In genomic region chr1:170657228-170657521, GRCm38 (mm10) we compare ENCODE assay signal across 24 mouse cellular contexts. TPM values are rescaled to one million over a fixed set of nuclear protein-coding genes. Genes with fewer than 3 reads are reported as not detected.
DNase-seq lines count a peak whose midpoint lies in the region; ATAC-seq and TF ChIP-seq lines count a peak whose summit lies in the region.
"Had no signal": no experiment of that assay in that cellular context is flagged by ENCODE, and none has a peak within 500 bp of the region (broad histone marks: within the 10 kb centered on the region; RNA-seq: fewer than 3 reads in every experiment).

No protein-coding gene starts in this region.

- TF ChIP-seq EP300 in liver, postnatal 0 days (IDR thresholded peaks at IDR 0.05; ENCODE audit: low read depth) = no peak

- peaks cover 28% of the 10 kb centered on the region for H3K4me1 ChIP-seq in forebrain, embryonic 15.5 days
- H3K4me1 ChIP-seq in forebrain, postnatal 0 days (ENCODE audit: insufficient read depth) = peaks cover 6% of the 10 kb centered on the region; the same call in 1 of the 2 replicates
- no peaks in the 10 kb centered on the region for H3K4me1 ChIP-seq in intestine, embryonic 15.5 days (replicated peaks)
- H3K4me1 ChIP-seq in intestine, postnatal 0 days (replicated peaks; ENCODE audit: control insufficient read depth, insufficient read depth, low read length) = no peaks in the 10 kb centered on the region
- peaks cover 28% of the 10 kb centered on the region for H3K4me1 ChIP-seq in embryonic facial prominence, embryonic 10.5 days
- no peaks in the 10 kb centered on the region for H3K4me1 ChIP-seq in liver, postnatal 0 days (ENCODE audit: insufficient read depth)

- no peaks in the 10 kb centered on the region for H3K79me2 ChIP-seq in myocyte (ENCODE audit: control insufficient read depth, insufficient read depth)

- H3K36me3 ChIP-seq in forebrain, embryonic 15.5 days = no peaks in the 10 kb centered on the region
- H3K36me3 ChIP-seq in forebrain, postnatal 0 days (ENCODE audit: insufficient read depth) = 0 out of 2 replicates have a peak, but pooled peaks cover 1% of the 10 kb centered on the region
- H3K36me3 ChIP-seq in intestine, embryonic 15.5 days = no peaks in the 10 kb centered on the region
- no peaks in the 10 kb centered on the region for H3K36me3 ChIP-seq in intestine, postnatal 0 days (ENCODE audit: control insufficient read depth, insufficient read depth)
- no peaks in the 10 kb centered on the region; the same call in 1 of the 2 replicates for H3K36me3 ChIP-seq in embryonic facial prominence, embryonic 10.5 days (replicated peaks)
- H3K36me3 ChIP-seq in myocyte (ENCODE audit: control insufficient read depth, insufficient read depth) = peaks cover 10% of the 10 kb centered on the region
- no peaks in the 10 kb centered on the region for H3K36me3 ChIP-seq in liver, postnatal 0 days (replicated peaks; ENCODE audit: insufficient read depth, low read length)

- DNase-seq in forebrain, postnatal 0 days = no peak
- no peak for DNase-seq in embryonic facial prominence, embryonic 10.5 days (ENCODE audit: low spot score)
- DNase-seq in liver, postnatal 0 days = no peak
- DNase-seq in frontal cortex, adult 2 months (ENCODE audit: extremely low spot score in 1 of 2, low spot score in 1 of 2) = no peak
- DNase-seq: adrenal gland, postnatal 25 days; cerebellum, adult 8-10 months; cerebellum, postnatal 36 days; gastrocnemius, postnatal 36 days; heart, postnatal 4 days; kidney, adult 18-20 months; kidney, postnatal 4 days; right cerebral cortex, postnatal 14 days; thymus, adult 2 months; thymus, postnatal 4 days had no signal

- no peak overlapping the region for H3ac ChIP-seq in myocyte (ENCODE audit: control insufficient read depth, insufficient read length)

- no peak overlapping the region for H3K4me2 ChIP-seq in forebrain, embryonic 15.5 days (replicated peaks)
- no peak overlapping the region for H3K4me2 ChIP-seq in forebrain, postnatal 0 days (ENCODE audit: low read depth)
- H3K4me2 ChIP-seq in intestine, embryonic 15.5 days (replicated peaks) = no peak overlapping the region
- H3K4me2 ChIP-seq in intestine, postnatal 0 days (replicated peaks; ENCODE audit: low read depth) = no peak overlapping the region
- peak overlapping the region; percentile 48 for H3K4me2 ChIP-seq in myocyte (ENCODE audit: low read depth)
- no peak overlapping the region for H3K4me2 ChIP-seq in liver, postnatal 0 days (ENCODE audit: low read depth, low read length)
- H3K4me2 ChIP-seq: heart, embryonic 15.5 days had no signal

- H3K4me3 ChIP-seq in forebrain, embryonic 15.5 days = no peak overlapping the region
- no peak overlapping the region for H3K4me3 ChIP-seq in forebrain, postnatal 0 days (ENCODE audit: low read depth, low read length)
- H3K4me3 ChIP-seq in intestine, embryonic 15.5 days (replicated peaks) = no peak overlapping the region
- H3K4me3 ChIP-seq in intestine, postnatal 0 days (ENCODE audit: low read depth, low read length) = no peak overlapping the region
- no peak overlapping the region for H3K4me3 ChIP-seq in embryonic facial prominence, embryonic 10.5 days
- H3K4me3 ChIP-seq in myocyte = no peak overlapping the region
- no peak overlapping the region for H3K4me3 ChIP-seq in liver, postnatal 0 days (ENCODE audit: low read depth, low read length)
- H3K4me3 ChIP-seq: heart, embryonic 15.5 days; left cerebral cortex, adult 2 months had no signal

- whole genome bisulfite sequencing in forebrain, embryonic 15.5 days = 63% methylated on average over 2 of the region's 2 CpGs
- WGBS in forebrain, postnatal 0 days = 51% methylated on average over 2 of the region's 2 CpGs
- WGBS in intestine, embryonic 15.5 days = 43% methylated on average over 2 of the region's 2 CpGs
- 44% methylated on average over 2 of the region's 2 CpGs for WGBS in intestine, postnatal 0 days
- 42% methylated on average over 2 of the region's 2 CpGs for WGBS in embryonic facial prominence, embryonic 10.5 days
- WGBS in liver, postnatal 0 days (ENCODE audit: insufficient replicate concordance) = 62% methylated on average over 2 of the region's 2 CpGs

- H3K27me3 ChIP-seq in forebrain, embryonic 15.5 days = no peaks in the 10 kb centered on the region
- H3K27me3 ChIP-seq in forebrain, postnatal 0 days (ENCODE audit: insufficient read depth, low read length) = no peaks in the 10 kb centered on the region
- H3K27me3 ChIP-seq in intestine, embryonic 15.5 days (replicated peaks) = no peaks in the 10 kb centered on the region
- no peaks in the 10 kb centered on the region for H3K27me3 ChIP-seq in intestine, postnatal 0 days (replicated peaks; ENCODE audit: control insufficient read depth, insufficient read depth, low read length)
- no peaks in the 10 kb centered on the region for H3K27me3 ChIP-seq in embryonic facial prominence, embryonic 10.5 days (replicated peaks; ENCODE audit: low read depth, poor library complexity, severe bottlenecking)
- H3K27me3 ChIP-seq in myocyte (ENCODE audit: control insufficient read depth, insufficient read depth, insufficient read length) = no peaks in the 10 kb centered on the region
- H3K27me3 ChIP-seq in liver, postnatal 0 days (ENCODE audit: insufficient read depth, low read length) = no peaks in the 10 kb centered on the region
- H3K27me3 ChIP-seq: heart, embryonic 15.5 days had no signal

- TF ChIP-seq CTCF in forebrain, postnatal 0 days (IDR thresholded peaks at IDR 0.05; ENCODE audit: low read depth) = no peak
- no peak for TF ChIP-seq CTCF in intestine, postnatal 0 days (IDR thresholded peaks at IDR 0.05; ENCODE audit: low read depth)
- no peak for TF ChIP-seq CTCF in liver, postnatal 0 days (IDR thresholded peaks at IDR 0.05; ENCODE audit: low read depth)

- 0 out of 2 replicates have a peak, but pooled peaks have one; percentile 12 for ATAC-seq in forebrain, embryonic 15.5 days (replicated peaks)
- ATAC-seq in forebrain, postnatal 0 days = no peak
- ATAC-seq in intestine, embryonic 15.5 days = peak; percentile 38; the same call in 1 of the 2 replicates
- no peak for ATAC-seq in intestine, postnatal 0 days
- ATAC-seq in liver, postnatal 0 days = no peak
- ATAC-seq: CD4-positive, CD25-positive, alpha-beta regulatory T cell, adult 4 months; lung, postnatal 0 days had no signal

- H3K9me3 ChIP-seq in forebrain, embryonic 15.5 days = no peaks in the 10 kb centered on the region
- H3K9me3 ChIP-seq in forebrain, postnatal 0 days (ENCODE audit: low read length) = no peaks in the 10 kb centered on the region
- no peaks in the 10 kb centered on the region for H3K9me3 ChIP-seq in intestine, embryonic 15.5 days
- H3K9me3 ChIP-seq in intestine, postnatal 0 days (ENCODE audit: control insufficient read depth) = no peaks in the 10 kb centered on the region
- no peaks in the 10 kb centered on the region for H3K9me3 ChIP-seq in embryonic facial prominence, embryonic 10.5 days
- H3K9me3 ChIP-seq in liver, postnatal 0 days (ENCODE audit: low read length) = no peaks in the 10 kb centered on the region
- H3K9me3 ChIP-seq: heart, embryonic 15.5 days had no signal

- H3K27ac ChIP-seq in forebrain, embryonic 15.5 days (replicated peaks) = no peak overlapping the region
- no peak overlapping the region for H3K27ac ChIP-seq in forebrain, postnatal 0 days (ENCODE audit: low read depth, low read length)
- H3K27ac ChIP-seq in intestine, embryonic 15.5 days = no peak overlapping the region
- H3K27ac ChIP-seq in intestine, postnatal 0 days (ENCODE audit: low read depth, low read length) = no peak overlapping the region
- peak overlapping the region; percentile 69; the same call in 1 of the 2 replicates for H3K27ac ChIP-seq in embryonic facial prominence, embryonic 10.5 days (replicated peaks)
- H3K27ac ChIP-seq in liver, postnatal 0 days (ENCODE audit: low read depth) = no peak overlapping the region
- H3K27ac ChIP-seq: heart, embryonic 15.5 days; left cerebral cortex, adult 2 months; macrophage had no signal

- no peak for TF ChIP-seq POLR2A in myocyte (IDR thresholded peaks at IDR 0.05; ENCODE audit: insufficient read length, low read depth)

- H3K9ac ChIP-seq in forebrain, embryonic 15.5 days (replicated peaks) = no peak overlapping the region
- H3K9ac ChIP-seq in forebrain, postnatal 0 days = no peak overlapping the region
- no peak overlapping the region for H3K9ac ChIP-seq in intestine, embryonic 15.5 days
- no peak overlapping the region for H3K9ac ChIP-seq in intestine, postnatal 0 days (ENCODE audit: low read depth, low read length)
- no peak overlapping the region for H3K9ac ChIP-seq in liver, postnatal 0 days (replicated peaks)
- H3K9ac ChIP-seq: heart, embryonic 15.5 days had no signal

TF ChIP-seq in myocyte, 11 proteins besides CTCF, POLR2A, EP300 and RAD21:
- TF ChIP-seq TCF3 (IDR thresholded peaks at IDR 0.05; ENCODE audit: insufficient read length, low read depth) = no peak
- TF ChIP-seq CEBPB (IDR thresholded peaks at IDR 0.05; ENCODE audit: insufficient read depth, poor library complexity, severe bottlenecking) = no peak
- TF ChIP-seq MAX (IDR thresholded peaks at IDR 0.05; ENCODE audit: low read depth) = no peak
- TF ChIP-seq USF1 (IDR thresholded peaks at IDR 0.05; ENCODE audit: low read depth) = no peak
- TF ChIP-seq MYOG (IDR thresholded peaks at IDR 0.05; ENCODE audit: control insufficient read depth in 1 of 3, insufficient read depth in 1 of 3, insufficient read length in 2 of 3, low read depth in 2 of 3) = peak in 2 of 3 experiments; percentile 34 to 59
- TF ChIP-seq TCF12 (IDR thresholded peaks at IDR 0.05; ENCODE audit: insufficient read depth, poor library complexity, severe bottlenecking) = no peak
- no peak for TF ChIP-seq POLR2AphosphoS2 (IDR thresholded peaks at IDR 0.05; ENCODE audit: insufficient read length, low read depth)
- peak in 1 of 3 experiments; percentile 70 for TF ChIP-seq MYOD1 (IDR thresholded peaks at IDR 0.05; ENCODE audit: control insufficient read depth in 1 of 3, insufficient read length in 2 of 3, low read depth in 2 of 3)
- no peak for TF ChIP-seq E2F4 (IDR thresholded peaks at IDR 0.05; ENCODE audit: insufficient read depth)
- TF ChIP-seq REST (IDR thresholded peaks at IDR 0.05; ENCODE audit: insufficient read depth, insufficient read length) = no peak
- no peak for TF ChIP-seq SRF (IDR thresholded peaks at IDR 0.05; ENCODE audit: control insufficient read depth, insufficient read length, low read depth)

RNA-seq across cellular contexts. Expression of gene Olfml2b, which starts 12.8 kb away (rescaled TPM):
- polyA plus RNA-seq in forebrain, embryonic 15.5 days (2015; fragmentation: Nextera tagmentation; extraction: Ambion mirVana) = 10.1 and 11.4 TPM in 2 replicates
- 11.6 and 13.1 TPM in 2 replicates for total RNA-seq in forebrain, postnatal 0 days (2014; rRNA removed)
- polyA plus RNA-seq in forebrain, postnatal 0 days (2015; fragmentation: Nextera tagmentation; extraction: Ambion mirVana) = 6.5 and 7.9 TPM in 2 replicates
- polyA plus RNA-seq in intestine, embryonic 15.5 days (2015; fragmentation: Nextera tagmentation; extraction: Ambion mirVana) = 19.8 and 20.4 TPM in 2 replicates
- polyA plus RNA-seq in intestine, postnatal 0 days (2015; fragmentation: Nextera tagmentation; extraction: Ambion mirVana) = 14.5 and 19.5 TPM in 2 replicates
- 5.5 and 6.0 TPM in 2 replicates for polyA plus RNA-seq in embryonic facial prominence, embryonic 10.5 days (2016; fragmentation: Nextera tagmentation; extraction: Ambion mirVana)
- polyA plus RNA-seq in myocyte (2012; fragmentation: generic; extraction: Trizol) = 69.0 TPM
- 2.3 and 2.9 TPM in 2 replicates for polyA plus RNA-seq in liver, postnatal 0 days (2015; fragmentation: Nextera tagmentation; extraction: Ambion mirVana)
- polyA plus RNA-seq in frontal cortex, adult 2 months (2012; rRNA removed) = 2.4 and 3.2 TPM in 2 replicates
- total RNA-seq: monocyte, adult 5-6 weeks had no signal
- polyA plus RNA-seq: CD4-positive, CD25-positive, alpha-beta regulatory T cell, adult 4 months had no signal

Comparison
In these comparisons a context has a peak if more than half of its experiments do, and no peak if none do; other contexts are left out.
1. ATAC-seq: peak in forebrain, embryonic 15.5 days (single experiment) and intestine, embryonic 15.5 days (single experiment); none in forebrain, postnatal 0 days (single experiment), intestine, postnatal 0 days (single experiment) and liver, postnatal 0 days (single experiment).